15 mouse cellular contexts compared by ENCODE assay signal in the genomic region with DNA sequence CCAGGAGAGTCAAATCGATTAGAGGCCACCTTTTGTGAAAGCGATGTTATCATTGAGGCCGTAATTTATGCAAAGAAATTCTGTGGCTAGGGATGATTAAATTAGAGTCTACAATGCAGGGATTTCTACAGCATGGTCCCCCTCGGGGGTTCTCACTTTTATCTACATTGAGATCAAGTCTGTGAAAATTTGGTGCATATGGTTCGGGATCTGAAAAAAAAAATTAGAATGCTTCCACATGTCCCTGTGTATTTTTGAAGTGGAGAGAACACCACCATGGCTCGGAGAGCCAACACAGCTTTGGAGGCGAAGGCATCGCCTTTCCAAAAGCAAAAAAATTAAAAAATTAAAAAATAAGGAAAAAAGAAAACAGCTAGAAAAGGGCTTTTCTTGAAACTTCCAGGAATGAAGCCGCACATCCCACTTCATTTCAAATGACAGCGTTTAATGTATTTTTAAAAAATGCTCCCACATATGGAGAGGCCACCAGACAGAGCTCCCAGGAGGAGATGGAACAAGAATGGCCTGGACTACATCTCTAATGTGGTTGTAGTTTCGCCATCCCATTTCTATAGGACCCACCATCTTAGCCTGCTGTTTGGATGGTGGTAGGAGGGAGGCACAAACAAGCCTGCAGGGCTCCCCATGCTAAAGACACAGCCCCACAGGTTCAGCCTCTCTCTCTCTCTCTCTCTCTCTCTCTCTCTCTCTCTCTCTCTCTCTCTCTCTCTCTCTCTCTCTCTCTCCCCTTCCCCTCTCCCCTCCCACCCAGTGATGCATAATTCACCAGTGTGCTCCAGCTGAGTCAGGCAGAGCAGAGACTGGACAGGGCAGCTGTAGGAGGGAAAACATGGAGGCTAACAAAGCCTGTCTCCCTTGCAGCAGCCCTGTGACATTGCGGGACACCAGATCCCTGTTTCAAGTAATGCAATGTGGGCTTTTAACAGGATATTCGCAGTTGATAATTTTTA.
DNase-seq lines count a peak whose midpoint lies in the region; ATAC-seq and TF ChIP-seq lines count a peak whose summit lies in the region.
"Had no signal": no experiment of that assay in that cellular context is flagged by ENCODE, and none has a peak within 500 bp of the region (broad histone marks: within the 10 kb centered on the region; RNA-seq: fewer than 3 reads in every experiment).

No protein-coding gene starts in this region.

- no peak overlapping the region for H3K4me2 ChIP-seq in kidney, embryonic 15.5 days
- H3K4me2 ChIP-seq in forebrain, embryonic 15.5 days (replicated peaks), result no peak overlapping the region
- no peak overlapping the region for H3K4me2 ChIP-seq in limb, embryonic 14.5 days (replicated peaks; ENCODE audit: low read depth, low read length, severe bottlenecking)
- H3K4me2 ChIP-seq in neural tube, embryonic 15.5 days, result no peak overlapping the region
- H3K4me2 ChIP-seq: lung, embryonic 14.5 days had no signal

- no peak overlapping the region for H3K9ac ChIP-seq in kidney, embryonic 15.5 days
- peak overlapping the region; percentile 39; the same call in 1 of the 2 replicates for H3K9ac ChIP-seq in forebrain, embryonic 15.5 days (replicated peaks)
- H3K9ac ChIP-seq in limb, embryonic 14.5 days (ENCODE audit: low read depth, low read length, severe bottlenecking), result no peak overlapping the region
- no peak overlapping the region for H3K9ac ChIP-seq in neural tube, embryonic 15.5 days (replicated peaks)
- H3K9ac ChIP-seq: lung, embryonic 14.5 days had no signal

- no peak for TF ChIP-seq POLR2A in limb, embryonic 14.5 days (IDR thresholded peaks at IDR 0.05; ENCODE audit: borderline replicate concordance, extremely low read depth, insufficient read depth, insufficient read length)

- no peaks in the 10 kb centered on the region for H3K27me3 ChIP-seq in kidney, embryonic 15.5 days
- H3K27me3 ChIP-seq in forebrain, embryonic 15.5 days, result no peaks in the 10 kb centered on the region
- no peaks in the 10 kb centered on the region for H3K27me3 ChIP-seq in limb, embryonic 14.5 days (ENCODE audit: control insufficient read depth, insufficient read depth, low read length)
- H3K27me3 ChIP-seq in neural tube, embryonic 15.5 days (replicated peaks), result no peaks in the 10 kb centered on the region
- H3K27me3 ChIP-seq: CH12.LX had no signal

- WGBS in kidney, embryonic 15.5 days, result 74% methylated on average over 13 of the region's 13 CpGs
- WGBS in forebrain, embryonic 15.5 days, result 48% methylated on average over 13 of the region's 13 CpGs
- WGBS in limb, embryonic 14.5 days, result 68% methylated on average over 13 of the region's 13 CpGs
- WGBS in neural tube, embryonic 15.5 days, result 46% methylated on average over 13 of the region's 13 CpGs

- no peak for DNase-seq in kidney, postnatal 10 days
- no peak for DNase-seq in limb, embryonic 14.5 days (ENCODE audit: low spot score)
- no peak for DNase-seq in cerebellum, adult 9-11 months
- no peak for DNase-seq in frontal cortex, postnatal 14 days (ENCODE audit: low spot score in 2 of 2)
- no peak for DNase-seq in adrenal gland, postnatal 4 days (ENCODE audit: low spot score in 2 of 2)
- DNase-seq: heart, adult 2 months; kidney, adult 9 months; spleen, adult 18-20 months; thymus, postnatal 36 days had no signal

- no peak overlapping the region for H3K4me3 ChIP-seq in kidney, embryonic 15.5 days (replicated peaks)
- H3K4me3 ChIP-seq in forebrain, embryonic 15.5 days, result no peak overlapping the region
- H3K4me3 ChIP-seq in limb, embryonic 14.5 days (replicated peaks; ENCODE audit: low read length), result no peak overlapping the region
- H3K4me3 ChIP-seq in neural tube, embryonic 15.5 days (replicated peaks), result no peak overlapping the region
- H3K4me3 ChIP-seq: heart, adult 2 months; myocyte had no signal

- H3K4me1 ChIP-seq in kidney, embryonic 15.5 days, result peaks cover 32% of the 10 kb centered on the region
- H3K4me1 ChIP-seq in forebrain, embryonic 15.5 days, result peaks cover 48% of the 10 kb centered on the region
- peaks cover 52% of the 10 kb centered on the region for H3K4me1 ChIP-seq in limb, embryonic 14.5 days (ENCODE audit: control insufficient read depth, insufficient read depth, low read length)
- peaks cover 39% of the 10 kb centered on the region for H3K4me1 ChIP-seq in neural tube, embryonic 15.5 days

- H3K27ac ChIP-seq in kidney, embryonic 15.5 days, result peak overlapping the region; percentile 34
- peak overlapping the region; percentile 89 for H3K27ac ChIP-seq in forebrain, embryonic 15.5 days (replicated peaks)
- peak overlapping the region; percentile 52; the same call in 1 of the 2 replicates for H3K27ac ChIP-seq in limb, embryonic 14.5 days (replicated peaks; ENCODE audit: low read depth, low read length)
- H3K27ac ChIP-seq in neural tube, embryonic 15.5 days (replicated peaks), result peak overlapping the region; percentile 75
- H3K27ac ChIP-seq: heart, adult 2 months had no signal

- no peaks in the 10 kb centered on the region for H3K36me3 ChIP-seq in kidney, embryonic 15.5 days
- H3K36me3 ChIP-seq in forebrain, embryonic 15.5 days, result no peaks in the 10 kb centered on the region
- no peaks in the 10 kb centered on the region for H3K36me3 ChIP-seq in limb, embryonic 14.5 days (ENCODE audit: control insufficient read depth, insufficient read depth, low read length)
- no peaks in the 10 kb centered on the region for H3K36me3 ChIP-seq in neural tube, embryonic 15.5 days

- no peaks in the 10 kb centered on the region for H3K9me3 ChIP-seq in kidney, embryonic 15.5 days (replicated peaks)
- H3K9me3 ChIP-seq in forebrain, embryonic 15.5 days, result no peaks in the 10 kb centered on the region
- H3K9me3 ChIP-seq in limb, embryonic 14.5 days (ENCODE audit: control insufficient read depth, low read length), result no peaks in the 10 kb centered on the region
- H3K9me3 ChIP-seq in neural tube, embryonic 15.5 days (replicated peaks), result no peaks in the 10 kb centered on the region

- no peak; the same call in 1 of the 2 replicates for ATAC-seq in kidney, embryonic 15.5 days (replicated peaks; ENCODE audit: low FRiP score)
- ATAC-seq in forebrain, embryonic 15.5 days (replicated peaks), result peak; percentile 62
- no peak for ATAC-seq in limb, embryonic 14.5 days (ENCODE audit: low FRiP score, low read depth)
- peak; percentile 48; the same call in 1 of the 2 replicates for ATAC-seq in neural tube, embryonic 15.5 days (ENCODE audit: low FRiP score)

Comparison
In these comparisons a context has a peak if more than half of its experiments do, and no peak if none do; other contexts are left out.
1. ATAC-seq: peak in forebrain, embryonic 15.5 days (single experiment) and neural tube, embryonic 15.5 days (single experiment); none in kidney, embryonic 15.5 days (single experiment) and limb, embryonic 14.5 days (single experiment).
2. H3K27ac ChIP-seq: peak in every context shown above with its lines; median percentile 89 in forebrain, embryonic 15.5 days; 75 in neural tube, embryonic 15.5 days; 52 in limb, embryonic 14.5 days; 34 in kidney, embryonic 15.5 days.